Mouse (Mus musculus) midbrain, embryonic 16.5 days (tissue): ENCODE measurements around the gene Slu7. TPM values are rescaled to one million over a fixed set of nuclear protein-coding genes. Genes with fewer than 3 reads are reported as not detected.

Experiments
- ATAC-seq: fragments of 200-750 bp; cut with Nextera tagmentation; 2 replicates; pipeline ENCODE4 v1.8.0; 2017; ENCODE audit warnings: moderate TSS enrichment
- H3K27ac ChIP-seq: fragments of 300-500 bp; sonication (generic); 2 replicates; pipeline ENCODE4 v1.5.1; 2014; ENCODE audit warnings: mild to moderate bottlenecking, low read length, mixed read lengths
- H3K27me3 ChIP-seq: fragments of 300-500 bp; sonication (generic); 2 replicates; pipeline ENCODE4 v1.6.1; 2014; ENCODE audit warnings: low read depth, low read length, mixed read lengths; ENCODE audit not compliant: control insufficient read depth, insufficient read depth
- H3K36me3 ChIP-seq: fragments of 300-500 bp; sonication (generic); 2 replicates; pipeline ENCODE4 v1.6.1; 2014; ENCODE audit warnings: mild to moderate bottlenecking, low read length, moderate library complexity, mixed read lengths; ENCODE audit not compliant: control insufficient read depth, insufficient read depth
- H3K4me1 ChIP-seq: fragments of 300-500 bp; sonication (generic); 2 replicates; pipeline ENCODE4 v1.6.1; 2014; ENCODE audit warnings: mild to moderate bottlenecking, low read length, mixed read lengths; ENCODE audit not compliant: control insufficient read depth, insufficient read depth
- H3K4me2 ChIP-seq: fragments of 300-500 bp; sonication (generic); 2 replicates; pipeline ENCODE4 v1.6.1; 2014; ENCODE audit warnings: mild to moderate bottlenecking, low read length, mixed read lengths
- H3K4me3 ChIP-seq: fragments of 300-500 bp; sonication (generic); 2 replicates; pipeline ENCODE4 v1.5.1; 2014; ENCODE audit warnings: low read depth, mild to moderate bottlenecking, low read length, moderate library complexity, mixed read lengths
- H3K9ac ChIP-seq: fragments of 300-500 bp; sonication (generic); 2 replicates; pipeline ENCODE4 v1.6.1; 2014; ENCODE audit warnings: low read depth, low read length, mixed read lengths
- H3K9me3 ChIP-seq: fragments of 300-500 bp; sonication (generic); replicated peaks from 2 replicates; pipeline ENCODE4 v1.6.1; 2014; ENCODE audit warnings: mild to moderate bottlenecking, low read length, mixed read lengths; ENCODE audit not compliant: control insufficient read depth, poor library complexity, severe bottlenecking
- WGBS: fragments of 180-500 bp; shearing (Covaris S2); extraction: QIAGEN DNeasy Blood & Tissue Kit; methylation state at CpG from one replicate; pipeline ENCODE4 v1.1.7; 2014; 5-methylcytosine and 5-hydroxymethylcytosine counted together
- polyA plus RNA-seq: library from polyadenylated mRNA; unstranded; fragments of >200 nt; fragmentation: Nextera tagmentation; extraction: Ambion mirVana; gene quantifications from 2 replicates; pipeline ENCODE4 v1.2.1, GENCODE M21; 2015

The Slu7 gene
- polyA plus RNA-seq, 1 experiment from 2014 or later = 62.6 TPM

- no peak overlapping the region for H3K4me3 ChIP-seq
- no peak overlapping the region for H3K27ac ChIP-seq
- ATAC-seq = no peak
- H3K9ac ChIP-seq = no peak overlapping the region
- no peaks in the 10 kb centered on the region for H3K9me3 ChIP-seq
- WGBS = 86% methylated on average over 14 of the region's 14 CpGs
- H3K27me3 ChIP-seq = no peaks in the 10 kb centered on the region
- no peaks in the 10 kb centered on the region for H3K4me1 ChIP-seq
- H3K4me2 ChIP-seq = no peak overlapping the region
- H3K36me3 ChIP-seq = no peaks in the 10 kb centered on the region
Observed at GRCm38 (mm10) chr11:43395073-43395948, 38.2 kb upstream of the Slu7 start.

DNA sequence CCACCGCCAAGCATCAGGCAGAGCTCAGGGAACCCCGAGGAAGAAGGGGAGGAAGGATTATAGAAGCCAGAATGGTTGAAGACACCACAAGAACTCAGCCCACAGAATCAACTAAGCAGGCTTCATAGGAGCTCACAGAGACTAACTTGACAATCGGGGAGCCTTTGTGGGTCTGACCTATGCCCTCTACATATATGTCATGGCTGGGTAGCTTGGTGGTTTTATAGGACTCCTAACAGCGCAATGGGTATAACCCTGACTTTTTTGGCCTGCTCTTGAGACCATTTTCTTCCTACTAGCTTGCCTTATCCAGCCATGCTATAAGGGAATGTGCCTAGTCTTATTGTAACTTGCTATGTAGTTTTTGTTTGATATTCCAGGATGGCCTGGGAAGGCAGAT lies 37.3 kb upstream of the Slu7 start:
- no peak overlapping the region for H3K4me3 ChIP-seq
- H3K36me3 ChIP-seq = no peaks in the 10 kb centered on the region
- H3K9me3 ChIP-seq = no peaks in the 10 kb centered on the region
- ATAC-seq = no peak
- H3K27ac ChIP-seq = no peak overlapping the region
- no peaks in the 10 kb centered on the region for H3K4me1 ChIP-seq
- H3K9ac ChIP-seq = no peak overlapping the region
- H3K4me2 ChIP-seq = no peak overlapping the region
- no peaks in the 10 kb centered on the region for H3K27me3 ChIP-seq
- WGBS = 85% methylated on average over 4 of the region's 4 CpGs

GRCm38 (mm10) chr11:43396672-43397071 lies 36.9 kb upstream of the Slu7 start:
- no peak overlapping the region for H3K4me3 ChIP-seq
- H3K27ac ChIP-seq = no peak overlapping the region
- no peak for ATAC-seq
- H3K36me3 ChIP-seq = no peaks in the 10 kb centered on the region
- 20% methylated on average over 7 of the region's 7 CpGs for WGBS
- no peak overlapping the region for H3K4me2 ChIP-seq
- no peaks in the 10 kb centered on the region for H3K4me1 ChIP-seq
- H3K27me3 ChIP-seq = no peaks in the 10 kb centered on the region
- H3K9ac ChIP-seq = no peak overlapping the region
- no peaks in the 10 kb centered on the region for H3K9me3 ChIP-seq

- Histone ChIP-seq H3K4me1 (no peaks in the 10 kb centered on the region), H3K27me3 (no peaks in the 10 kb centered on the region), H3K9ac (no peak overlapping the region), H3K9me3 (peaks cover under 1% of the 10 kb centered on the region; the same call in 1 of the 2 replicates), H3K36me3 (no peaks in the 10 kb centered on the region), H3K4me3 (no peak overlapping the region), H3K27ac (no peak overlapping the region), H3K4me2 (no peak overlapping the region)
- 43% methylated on average over 4 of the region's 4 CpGs for WGBS
- ATAC-seq = no peak
Observed at GRCm38 (mm10) chr11:43399297-43399696, 34.2 kb upstream of the Slu7 start.

- H3K27me3 ChIP-seq = no peaks in the 10 kb centered on the region
- ATAC-seq = no peak
- no peaks in the 10 kb centered on the region for H3K36me3 ChIP-seq
- H3K9ac ChIP-seq = no peak overlapping the region
- H3K9me3 ChIP-seq = peaks cover 4% of the 10 kb centered on the region; the same call in 1 of the 2 replicates
- no peak overlapping the region for H3K27ac ChIP-seq
- no peak overlapping the region for H3K4me3 ChIP-seq
- WGBS = 95% methylated on average over 1 of the region's 1 CpGs
- H3K4me1 ChIP-seq = no peaks in the 10 kb centered on the region
- H3K4me2 ChIP-seq = no peak overlapping the region
Observed at GRCm38 (mm10) chr11:43400131-43400530, 33.4 kb upstream of the Slu7 start.

DNA sequence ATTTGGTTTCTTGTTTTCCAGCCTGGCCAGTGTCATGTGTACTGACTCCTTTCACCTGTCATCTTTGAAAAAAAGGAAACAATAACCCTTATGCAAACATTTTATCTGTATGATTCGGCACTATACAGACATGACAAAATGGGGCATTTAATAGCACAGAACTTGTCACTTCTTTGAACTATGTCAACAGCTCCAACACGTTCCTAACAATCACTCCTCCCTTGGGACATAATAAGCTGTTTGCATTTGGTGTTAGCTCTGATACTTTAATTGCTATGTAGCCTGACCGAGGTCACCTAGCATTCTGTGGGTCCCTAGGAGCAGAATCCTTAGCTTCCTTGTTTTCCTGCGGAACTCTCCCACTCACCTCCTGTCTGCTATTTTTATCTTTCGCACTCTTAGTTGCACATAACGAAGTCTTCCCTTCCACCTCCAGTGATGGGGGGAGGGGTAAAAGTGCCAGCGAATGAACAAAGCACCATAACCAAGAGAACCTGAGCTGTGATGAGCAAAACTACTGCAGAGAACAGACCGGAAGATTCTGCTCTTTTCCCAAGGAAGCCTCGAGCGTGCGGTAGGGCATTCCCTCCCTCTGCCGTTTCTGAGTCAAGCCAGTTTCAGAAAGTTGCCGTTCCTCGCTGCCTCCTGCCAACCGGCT lies 29.3 kb upstream of the Slu7 start:
- WGBS = 91% methylated on average over 15 of the region's 15 CpGs
- no peaks in the 10 kb centered on the region for H3K4me1 ChIP-seq
- no peaks in the 10 kb centered on the region for H3K36me3 ChIP-seq
- peaks cover 4% of the 10 kb centered on the region; the same call in 1 of the 2 replicates for H3K9me3 ChIP-seq
- ATAC-seq = no peak
- no peak overlapping the region for H3K4me3 ChIP-seq
- H3K27ac ChIP-seq = no peak overlapping the region
- H3K9ac ChIP-seq = no peak overlapping the region
- H3K27me3 ChIP-seq = no peaks in the 10 kb centered on the region
- no peak overlapping the region for H3K4me2 ChIP-seq

- Histone ChIP-seq H3K4me1 (no peaks in the 10 kb centered on the region), H3K27ac (no peak overlapping the region), H3K27me3 (no peaks in the 10 kb centered on the region), H3K9ac (no peak overlapping the region), H3K36me3 (no peaks in the 10 kb centered on the region), H3K9me3 (peaks cover 4% of the 10 kb centered on the region; the same call in 1 of the 2 replicates), H3K4me3 (no peak overlapping the region), H3K4me2 (no peak overlapping the region)
- WGBS = 88% methylated on average over 2 of the region's 2 CpGs
- ATAC-seq = no peak
Observed at GRCm38 (mm10) chr11:43408888-43409287, 24.7 kb upstream of the Slu7 start.

- ATAC-seq = no peak
- 82% methylated on average over 7 of the region's 7 CpGs for WGBS
Observed at GRCm38 (mm10) chr11:43410291-43410690, 23.3 kb upstream of the Slu7 start.

GRCm38 (mm10) chr11:43411413-43411812 lies 22.1 kb upstream of the Slu7 start:
- WGBS = 10% methylated on average over 1 of the region's 1 CpGs
- H3K4me1 ChIP-seq = no peaks in the 10 kb centered on the region
- H3K9me3 ChIP-seq = no peaks in the 10 kb centered on the region
- no peak overlapping the region for H3K4me3 ChIP-seq
- no peak overlapping the region for H3K4me2 ChIP-seq
- H3K36me3 ChIP-seq = no peaks in the 10 kb centered on the region
- no peak for ATAC-seq
- no peaks in the 10 kb centered on the region for H3K27me3 ChIP-seq
- H3K27ac ChIP-seq = no peak overlapping the region
- no peak overlapping the region for H3K9ac ChIP-seq

More at GRCm38 (mm10) chr11:43410291-43410690, 23.3 kb upstream of the Slu7 start:
- no peak overlapping the region for H3K4me2 ChIP-seq
- no peak overlapping the region for H3K27ac ChIP-seq
- H3K4me1 ChIP-seq = no peaks in the 10 kb centered on the region
- H3K9me3 ChIP-seq = no peaks in the 10 kb centered on the region
- H3K36me3 ChIP-seq = no peaks in the 10 kb centered on the region
- no peak overlapping the region for H3K4me3 ChIP-seq
- no peak overlapping the region for H3K9ac ChIP-seq
- H3K27me3 ChIP-seq = no peaks in the 10 kb centered on the region
